Mouse (Mus musculus): ENCODE measurements at regions not wholly inside any gene's neighbourhood (a gene's known extent, or its start where the extent isn't known, plus 50 kb on each side); places are given as distances from the start of the nearest gene placed in this dataset.

DNA sequence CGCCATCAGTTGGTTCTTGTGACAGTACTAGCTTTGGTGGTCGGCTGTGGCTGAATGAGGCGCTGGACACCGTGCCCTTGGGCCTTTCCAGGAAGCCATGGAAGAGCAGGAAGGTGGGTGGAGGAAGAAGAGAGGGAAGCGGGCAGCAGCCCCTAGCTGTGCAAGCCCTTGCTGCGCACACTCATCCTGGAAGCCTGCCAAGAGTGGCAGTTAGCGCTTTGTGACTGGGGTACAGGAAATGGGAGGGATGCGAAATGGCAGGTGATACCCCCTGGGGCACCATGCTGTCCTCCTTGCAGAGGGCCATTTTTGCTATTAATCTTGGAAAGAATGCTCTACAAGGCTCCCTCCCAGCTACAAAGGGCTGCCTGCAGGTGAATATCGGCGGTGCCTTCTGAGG lies 133.2 kb downstream of the Tex29 start:
- TF ChIP-seq POLR2A (IDR thresholded peaks at IDR 0.05; ENCODE audit: borderline replicate concordance, low read depth, low read length): no peak
- no peak for TF ChIP-seq CTCF (IDR thresholded peaks at IDR 0.05; ENCODE audit: low read depth, low read length)
